Mouse (Mus musculus) heart, adult 2 months (tissue): Measurements from ENCODE around the gene 2210016F16Rik.

Source experiments
- CTCF ChIP-seq: fragments of 200-600 bp; IDR thresholded peaks from 2 replicates; pipeline ENCODE4 v1.8.1; 2022; ENCODE audit warnings: antibody characterized with exemption, mild to moderate bottlenecking, moderate library complexity
- POLR2A ChIP-seq: fragments of 200-500 bp; IDR thresholded peaks from 2 replicates; pipeline ENCODE4 v1.6.1; 2011; ENCODE audit warnings: mild to moderate bottlenecking, low read depth, low read length, control low read depth; ENCODE audit not compliant: insufficient read depth

DNA sequence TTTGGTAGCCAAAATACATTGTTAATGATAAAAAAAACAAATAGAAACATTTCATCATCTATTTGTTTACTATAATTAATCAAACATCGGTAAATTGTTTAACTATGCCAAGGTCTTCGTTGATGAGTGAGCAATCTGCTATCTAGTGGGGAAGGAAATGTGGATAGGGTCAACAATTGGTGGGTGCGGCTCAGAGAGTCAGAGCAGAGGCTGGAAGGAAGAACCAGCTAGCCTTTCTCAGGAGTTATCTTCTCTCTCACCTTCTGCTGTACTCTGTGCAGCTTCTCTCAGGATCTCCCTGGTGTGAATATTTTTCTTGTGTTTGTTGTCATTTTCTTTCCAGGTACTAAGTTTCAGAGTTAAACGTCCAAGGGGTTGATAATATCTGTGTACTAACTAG lies 37.2 kb upstream of the 2210016F16Rik start:
- TF ChIP-seq POLR2A = no peak
- no peak for TF ChIP-seq CTCF
